Comparison of ENCODE assay signal across 8 mouse cellular contexts in genomic region chr12:51058569-51058968, GRCm38 (mm10).
A peak's percentile ranks its signal among the peaks of the same experiment; 100 is the strongest.
DNase-seq lines count a peak whose midpoint lies in the region; ATAC-seq and TF ChIP-seq lines count a peak whose summit lies in the region.

No protein-coding gene starts in this region.

- peak overlapping the region; percentile 4; the same call in 1 of the 2 replicates for H3K4me2 ChIP-seq in forebrain, postnatal 0 days (ENCODE audit: low read depth)
- peak overlapping the region; percentile 37 for H3K4me2 ChIP-seq in intestine, postnatal 0 days (replicated peaks; ENCODE audit: low read depth)
- peak overlapping the region; percentile 35 for H3K4me2 ChIP-seq in midbrain, embryonic 12.5 days (replicated peaks)

- WGBS in forebrain, postnatal 0 days, result 20% methylated on average over 12 of the region's 12 CpGs
- 39% methylated on average over 12 of the region's 12 CpGs for WGBS in intestine, postnatal 0 days
- WGBS in midbrain, embryonic 12.5 days, result 27% methylated on average over 12 of the region's 12 CpGs

- H3K4me1 ChIP-seq in forebrain, postnatal 0 days (ENCODE audit: insufficient read depth), result peaks cover 5% of the 10 kb centered on the region; the same call in 1 of the 2 replicates
- no peaks in the 10 kb centered on the region for H3K4me1 ChIP-seq in intestine, postnatal 0 days (replicated peaks; ENCODE audit: control insufficient read depth, insufficient read depth, low read length)
- H3K4me1 ChIP-seq in midbrain, embryonic 12.5 days, result peaks cover 5% of the 10 kb centered on the region; the same call in 1 of the 2 replicates

- no peaks in the 10 kb centered on the region for H3K27me3 ChIP-seq in forebrain, postnatal 0 days (ENCODE audit: insufficient read depth, low read length)
- H3K27me3 ChIP-seq in intestine, postnatal 0 days (replicated peaks; ENCODE audit: control insufficient read depth, insufficient read depth, low read length), result no peaks in the 10 kb centered on the region
- no peaks in the 10 kb centered on the region for H3K27me3 ChIP-seq in midbrain, embryonic 12.5 days

- no peak for TF ChIP-seq CTCF in forebrain, postnatal 0 days (IDR thresholded peaks at IDR 0.05; ENCODE audit: low read depth)
- no peak for TF ChIP-seq CTCF in intestine, postnatal 0 days (IDR thresholded peaks at IDR 0.05; ENCODE audit: low read depth)

- no peak for DNase-seq in cerebellum, adult 11 months
- peak; percentile 27 for DNase-seq in Muller cell, postnatal 12 days (ENCODE audit: inconsistent ontology term)
- peak; percentile 40 for DNase-seq in forebrain, postnatal 0 days
- peak; percentile 8 for DNase-seq in yolk sac, embryonic 10.5 days (ENCODE audit: low spot score)
- no peak for DNase-seq in urinary bladder, postnatal 4 days (ENCODE audit: low spot score in 2 of 2)

- no peak overlapping the region for H3K9ac ChIP-seq in forebrain, postnatal 0 days
- H3K9ac ChIP-seq in intestine, postnatal 0 days (ENCODE audit: low read depth, low read length), result no peak overlapping the region
- H3K9ac ChIP-seq in midbrain, embryonic 12.5 days (replicated peaks), result no peak overlapping the region

- no peaks in the 10 kb centered on the region for H3K36me3 ChIP-seq in forebrain, postnatal 0 days (ENCODE audit: insufficient read depth)
- H3K36me3 ChIP-seq in intestine, postnatal 0 days (ENCODE audit: control insufficient read depth, insufficient read depth), result no peaks in the 10 kb centered on the region
- H3K36me3 ChIP-seq in midbrain, embryonic 12.5 days, result no peaks in the 10 kb centered on the region

- peak; percentile 20; the same call in 1 of the 2 replicates for ATAC-seq in cerebellum, adult (ENCODE audit: insufficient number of reproducible peaks, low FRiP score, low TSS enrichment)
- peak; percentile 55 for ATAC-seq in forebrain, postnatal 0 days
- no peak for ATAC-seq in intestine, postnatal 0 days
- no peak for ATAC-seq in midbrain, embryonic 12.5 days (ENCODE audit: low FRiP score, low read depth)

- H3K9me3 ChIP-seq in forebrain, postnatal 0 days (ENCODE audit: low read length), result no peaks in the 10 kb centered on the region
- no peaks in the 10 kb centered on the region for H3K9me3 ChIP-seq in intestine, postnatal 0 days (ENCODE audit: control insufficient read depth)
- no peaks in the 10 kb centered on the region for H3K9me3 ChIP-seq in midbrain, embryonic 12.5 days

- H3K4me3 ChIP-seq in forebrain, postnatal 0 days (ENCODE audit: low read depth, low read length), result 0 out of 2 replicates have a peak overlapping the region, but pooled peaks have one; percentile 0
- no peak overlapping the region for H3K4me3 ChIP-seq in intestine, postnatal 0 days (ENCODE audit: low read depth, low read length)
- 0 out of 2 replicates have a peak overlapping the region, but pooled peaks have one; percentile 9 for H3K4me3 ChIP-seq in midbrain, embryonic 12.5 days

- H3K27ac ChIP-seq in forebrain, postnatal 0 days (ENCODE audit: low read depth, low read length), result peak overlapping the region; percentile 66
- H3K27ac ChIP-seq in intestine, postnatal 0 days (ENCODE audit: low read depth, low read length), result no peak overlapping the region
- H3K27ac ChIP-seq in midbrain, embryonic 12.5 days (replicated peaks), result no peak overlapping the region

Comparison
In these comparisons a context has a peak if more than half of its experiments do, and no peak if none do; other contexts are left out.
1. ATAC-seq: peak in cerebellum, adult (single experiment) and forebrain, postnatal 0 days (single experiment); none in intestine, postnatal 0 days (single experiment) and midbrain, embryonic 12.5 days (single experiment).
2. DNase-seq: peak in Muller cell, postnatal 12 days (single experiment), forebrain, postnatal 0 days (single experiment) and yolk sac, embryonic 10.5 days (single experiment); none in cerebellum, adult 11 months (single experiment) and urinary bladder, postnatal 4 days (0 of 2).
3. Peak in every context shown above with its lines, with median percentiles within 50 percentile points of each other: H3K4me2 ChIP-seq.